Mouse (Mus musculus): ENCODE results near the gene Btnl10. TPM values are rescaled to one million over a fixed set of nuclear protein-coding genes. Genes with fewer than 3 reads are reported as not detected.

Btnl10 gene
- total RNA-seq, 2 experiments from 2014 or later: 0.20 to 0.40 TPM

- DNase-seq: no peak
- intact Hi-C loops (cut with DNase I): loop anchor here (10.0 kb wide), 1 partner anchor 247 kb away; the partner anchor contains the start of genes 2310033P09Rik and Mrpl55
These were observed 39.7 kb downstream of the Btnl10 start for GRCm38 (mm10) chr11:58957226-58957914.

DNA sequence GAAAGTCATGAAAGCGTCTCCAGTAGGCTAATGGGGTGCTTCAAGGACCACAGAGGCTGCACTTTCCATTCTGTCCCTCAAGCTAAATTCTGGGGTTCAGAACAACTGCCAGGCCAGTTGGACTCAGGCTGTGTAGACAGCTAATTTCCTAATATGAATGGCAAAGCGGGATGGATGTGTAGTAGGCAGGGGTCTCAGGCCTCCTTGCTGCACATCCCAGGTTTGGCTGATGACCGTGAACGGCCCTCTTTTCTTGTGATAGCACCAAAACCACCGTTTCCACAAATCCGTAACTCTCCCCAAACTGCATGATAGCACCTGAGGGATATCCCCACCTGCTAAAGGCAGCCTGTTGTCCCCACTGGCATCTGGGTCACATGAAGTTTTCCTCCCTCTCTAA lies 40.8 kb downstream of the Btnl10 start:
- intact Hi-C loops (cut with DNase I): loop anchor here (10.0 kb wide), 1 partner anchor 246 kb away; the partner anchor contains the start of genes 2310033P09Rik and Mrpl55
- DNase-seq: no peak

- DNase-seq: no peak
These were observed 41.6 kb downstream of the Btnl10 start for GRCm38 (mm10) chr11:58959186-58959825.

DNA sequence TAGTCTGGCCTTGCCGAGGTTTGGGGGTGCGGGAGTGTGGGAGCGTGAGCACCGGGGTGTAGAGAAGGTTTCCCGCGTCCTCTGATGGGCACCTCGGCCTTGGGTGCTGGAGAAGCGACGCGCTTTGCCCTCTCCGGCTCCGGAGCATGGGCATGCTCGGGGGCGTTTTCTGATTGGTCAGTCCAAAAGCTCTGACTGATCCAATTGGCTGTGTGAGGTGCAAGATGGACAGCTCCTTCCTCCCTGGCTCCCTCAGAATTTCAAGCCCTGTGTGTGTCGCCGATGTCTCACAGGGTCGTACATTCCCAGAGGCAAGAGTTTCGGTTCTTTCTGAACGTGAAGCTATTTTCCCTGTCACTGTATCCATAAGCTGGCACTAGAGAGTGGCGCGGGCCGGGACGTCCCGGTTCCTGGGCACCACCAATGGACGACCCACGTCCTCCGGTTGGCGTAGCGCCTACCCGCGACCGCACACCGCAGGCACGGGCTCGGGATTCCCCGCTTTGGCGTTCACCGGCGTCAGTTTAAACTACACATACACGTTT lies 42.3 kb downstream of the Btnl10 start:
- intact Hi-C loops (cut with DNase I): loop anchor here (10.0 kb wide), 2 partner anchors 245 to 335 kb away; partner anchors contain the start of genes 2310033P09Rik, Mrpl55 and Wnt3a
- DNase-seq: peak; percentile 78

More at GRCm38 (mm10) chr11:58959186-58959825, 41.6 kb downstream of the Btnl10 start:
- intact Hi-C loops (cut with DNase I): loop anchor here (10.0 kb wide), 1 partner anchor 245 kb away; the partner anchor contains the start of genes 2310033P09Rik and Mrpl55

- intact Hi-C loops (cut with DNase I): loop anchor here (10.0 kb wide), 1 partner anchor 333 kb away; the partner anchor contains the start of gene Wnt3a
- no peak for DNase-seq
These were observed 43.9 kb downstream of the Btnl10 start for GRCm38 (mm10) chr11:58961364-58962177.

GRCm38 (mm10) chr11:58963543-58963942 lies 45.8 kb downstream of the Btnl10 start:
- intact Hi-C loops (cut with DNase I): loop anchor here (10.0 kb wide), 1 partner anchor 331 kb away; the partner anchor contains the start of gene Wnt3a
- peak; percentile 53 for DNase-seq

DNA sequence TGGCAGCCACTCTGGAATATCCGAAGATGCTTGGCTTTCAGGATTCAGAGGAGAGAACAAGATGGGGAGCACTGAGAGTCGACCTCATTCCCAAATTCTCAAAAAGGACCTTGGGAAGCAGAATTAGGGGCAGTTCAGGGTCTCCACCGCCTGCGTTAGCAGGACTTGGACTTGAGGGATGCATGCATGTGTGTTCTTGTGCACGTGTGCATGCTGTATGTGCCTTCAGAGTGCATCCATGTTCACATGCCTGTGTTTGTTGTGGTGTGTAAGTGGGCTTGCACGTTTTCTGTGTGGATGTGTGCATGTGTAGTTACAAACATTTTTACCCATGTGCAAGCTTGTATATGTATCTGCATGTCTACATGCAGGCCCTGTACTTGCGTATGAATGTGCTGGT lies 46.5 kb downstream of the Btnl10 start:
- DNase-seq: no peak
- intact Hi-C loops (cut with DNase I): loop anchor here (10.0 kb wide), 1 partner anchor 331 kb away; the partner anchor contains the start of gene Wnt3a

- intact Hi-C loops (cut with DNase I): loop anchor here (10.0 kb wide), 1 partner anchor 330 kb away; the partner anchor contains the start of gene Wnt3a
- no peak for DNase-seq
These were observed 47.5 kb downstream of the Btnl10 start for GRCm38 (mm10) chr11:58965001-58965760.

DNA sequence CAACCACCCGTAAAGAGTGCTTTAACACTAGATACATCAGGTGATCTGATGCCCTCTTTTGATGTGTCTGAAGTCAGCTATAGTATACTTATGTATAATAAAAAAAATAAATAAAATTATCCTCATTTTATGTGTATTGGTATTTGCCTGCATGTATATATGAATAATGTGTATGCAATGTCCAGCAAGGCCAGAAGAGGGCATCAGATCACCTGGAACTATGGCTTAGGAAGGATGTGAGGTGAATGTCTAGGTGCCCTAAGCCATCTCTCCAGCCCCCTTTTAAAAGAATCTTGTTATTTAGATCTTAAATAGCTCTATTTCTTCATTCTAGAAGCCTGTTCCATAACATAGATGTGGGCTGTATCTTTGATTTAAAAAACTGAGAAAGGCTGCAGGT lies 49.6 kb downstream of the Btnl10 start:
- no peak for DNase-seq

GRCm38 (mm10) chr11:58968551-58968950 lies 50.8 kb downstream of the Btnl10 start:
- intact Hi-C loops (cut with DNase I): loop anchor here (10.0 kb wide), 1 partner anchor 326 kb away; the partner anchor contains the start of gene Wnt3a

More for the DNA sequence above, 49.6 kb downstream of the Btnl10 start:
- intact Hi-C loops (cut with DNase I): loop anchor here (10.0 kb wide), 1 partner anchor 327 kb away; the partner anchor contains the start of gene Wnt3a

DNA sequence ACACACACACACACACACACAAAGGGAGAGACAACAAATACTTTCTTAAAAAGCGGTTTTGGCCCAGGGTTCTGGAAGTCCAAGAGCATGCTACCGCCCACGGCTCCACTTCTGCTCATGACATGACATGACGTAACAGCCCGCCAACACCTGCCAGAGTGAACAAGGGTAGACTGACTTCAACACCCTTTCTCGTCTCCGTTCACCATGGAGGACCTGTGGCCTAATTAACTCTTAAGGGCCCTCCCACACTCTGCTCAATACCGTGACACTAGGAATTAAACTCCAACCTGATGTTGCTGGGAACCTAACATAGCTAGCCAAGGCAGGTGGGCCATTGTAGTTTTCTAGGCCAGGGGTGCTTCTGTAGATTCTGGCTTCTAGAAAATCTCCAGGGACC lies 51.3 kb downstream of the Btnl10 start:
- intact Hi-C loops (cut with DNase I): loop anchor here (10.0 kb wide), 1 partner anchor 326 kb away; the partner anchor contains the start of gene Wnt3a
- no peak for DNase-seq

More at GRCm38 (mm10) chr11:58968551-58968950, 50.8 kb downstream of the Btnl10 start:
- no peak for DNase-seq

GRCm38 (mm10) chr11:58969659-58970058 lies 52.0 kb downstream of the Btnl10 start:
- no peak for DNase-seq
- intact Hi-C loops (cut with DNase I): loop anchor here (10.0 kb wide), 1 partner anchor 325 kb away; the partner anchor contains the start of gene Wnt3a

DNA sequence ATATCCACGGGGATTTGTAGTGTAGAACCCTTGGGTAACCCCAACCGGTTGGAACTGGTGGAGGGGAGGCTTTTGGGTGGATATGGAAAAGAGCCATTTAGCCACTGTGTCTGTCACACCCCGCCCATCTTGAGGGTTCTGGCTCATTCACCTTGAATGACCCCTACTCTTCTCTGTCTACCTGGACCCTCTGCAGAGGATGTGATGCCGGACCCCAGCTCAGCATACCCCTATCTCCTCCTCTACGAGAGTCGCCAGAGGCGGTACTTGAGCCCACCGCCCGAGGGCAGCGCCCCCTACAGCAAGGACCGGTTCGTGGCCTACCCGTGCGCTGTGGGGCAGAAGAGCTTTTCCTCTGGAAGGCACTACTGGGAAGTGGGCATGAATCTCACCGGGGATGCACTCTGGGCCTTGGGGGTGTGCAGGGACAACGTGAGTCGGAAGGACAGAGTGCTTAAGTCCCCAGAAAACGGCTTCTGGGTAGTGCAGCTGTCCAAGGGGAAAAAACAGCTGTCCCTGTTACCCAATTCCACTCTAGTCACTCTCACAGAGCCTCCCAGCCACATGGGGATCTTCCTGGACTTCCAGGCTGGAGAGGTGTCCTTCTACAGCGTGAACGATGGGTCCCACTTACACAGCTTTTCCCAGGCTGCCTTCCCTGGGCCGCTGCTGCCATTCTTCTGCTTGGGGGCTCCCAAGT lies 53.3 kb downstream of the Btnl10 start:
- no peak for DNase-seq
- intact Hi-C loops (cut with DNase I): no loop called here

DNA sequence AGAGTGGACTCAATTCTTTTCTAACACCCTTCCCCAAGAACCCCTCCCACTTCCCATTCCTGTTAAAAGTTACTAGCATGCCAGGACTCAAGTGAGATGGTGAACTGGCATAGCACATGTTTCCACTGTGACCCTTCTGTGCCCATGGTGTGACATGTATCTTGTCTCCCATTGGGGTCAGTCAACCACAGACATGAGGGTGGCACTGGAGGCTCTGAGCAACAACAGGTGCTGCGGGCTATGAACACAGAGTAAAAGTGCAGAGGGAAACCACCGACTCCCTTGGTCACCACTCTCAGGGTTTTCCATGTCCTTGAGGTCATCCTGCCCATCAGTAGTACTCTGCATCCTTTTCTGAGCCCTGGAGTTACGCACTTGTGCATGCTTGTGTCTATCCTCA lies 54.1 kb downstream of the Btnl10 start:
- DNase-seq: no peak
- intact Hi-C loops (cut with DNase I): no loop called here

GRCm38 (mm10) chr11:58974414-58974813 lies 56.7 kb downstream of the Btnl10 start:
- DNase-seq: no peak
- intact Hi-C loops (cut with DNase I): no loop called here

All from left cerebral cortex, postnatal 4 days (tissue).